Mouse (Mus musculus) central nervous system, embryonic 11.5 days (tissue): ENCODE measurements around the gene Heca. TPM values are rescaled to one million over a fixed set of nuclear protein-coding genes. Genes with fewer than 3 reads are reported as not detected.

ENCODE experiments used
- polyA plus RNA-seq: library from polyadenylated mRNA; depleted of rRNA; stranded (reverse); fragments of >200 nt; gene quantifications from 2 replicates; pipeline ENCODE4 v1.2.3, GENCODE M21; 2012; rRNA removed

Heca gene
- polyA plus RNA-seq = 14.6 and 18.4 TPM in 2 replicates

DNA sequence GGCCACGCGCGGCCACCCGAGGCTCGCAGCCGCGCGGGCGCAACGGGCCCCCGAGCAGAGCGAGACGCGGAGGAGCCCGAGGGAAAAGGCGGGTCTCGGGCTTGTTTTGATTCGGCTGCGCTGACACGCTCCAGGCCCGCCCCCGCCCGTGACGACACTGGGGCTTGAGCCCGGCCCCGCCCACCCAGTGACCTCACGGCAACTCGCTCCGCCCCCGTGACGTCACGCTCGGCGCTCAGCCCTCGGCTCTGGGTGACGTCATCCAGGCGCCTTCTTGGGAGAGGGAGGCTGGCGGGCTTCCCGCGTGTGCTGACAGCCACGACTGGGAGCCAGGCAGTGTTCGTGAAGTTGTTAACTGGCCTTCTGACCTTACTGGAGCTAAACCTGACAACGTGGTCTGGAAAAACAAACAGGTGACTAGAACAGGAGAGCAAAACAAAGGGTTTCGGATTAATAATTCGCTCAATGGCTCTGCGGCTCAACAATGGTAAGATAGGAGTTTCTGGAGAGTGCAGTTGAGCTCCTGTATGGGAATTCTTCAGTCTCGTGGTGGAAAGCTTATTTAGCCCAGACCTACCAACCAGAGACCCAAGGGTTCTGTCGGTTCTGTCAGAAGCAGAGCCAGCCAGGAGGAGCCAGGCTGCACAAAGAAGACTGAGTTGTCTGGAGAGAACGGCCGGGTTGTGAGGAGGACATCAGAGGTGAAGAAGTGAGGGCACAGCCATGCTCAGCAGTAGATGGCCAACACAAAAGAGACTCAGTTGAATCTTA lies at the start of gene Heca:
Heca (minus strand) TSS at position 108 of the 771 bp plus-strand sequence.

Other genes starting within 250 kb of the Heca start
- 63.0 and 75.4 TPM in 2 replicates for gene Cited2, start 224.8 kb downstream of the Heca start, polyA plus RNA-seq
- 3.3 and 4.2 TPM in 2 replicates for gene Txlnb, start 151.8 kb downstream of the Heca start, polyA plus RNA-seq
- 140 and 211 TPM in 2 replicates for gene Abracl, start 75.2 kb upstream of the Heca start, polyA plus RNA-seq
- 43.6 and 71.4 TPM in 2 replicates for gene Reps1, start 107.8 kb upstream of the Heca start, polyA plus RNA-seq